Mouse (Mus musculus): ENCODE measurements around the gene Ywhab.

Ywhab gene

DNA sequence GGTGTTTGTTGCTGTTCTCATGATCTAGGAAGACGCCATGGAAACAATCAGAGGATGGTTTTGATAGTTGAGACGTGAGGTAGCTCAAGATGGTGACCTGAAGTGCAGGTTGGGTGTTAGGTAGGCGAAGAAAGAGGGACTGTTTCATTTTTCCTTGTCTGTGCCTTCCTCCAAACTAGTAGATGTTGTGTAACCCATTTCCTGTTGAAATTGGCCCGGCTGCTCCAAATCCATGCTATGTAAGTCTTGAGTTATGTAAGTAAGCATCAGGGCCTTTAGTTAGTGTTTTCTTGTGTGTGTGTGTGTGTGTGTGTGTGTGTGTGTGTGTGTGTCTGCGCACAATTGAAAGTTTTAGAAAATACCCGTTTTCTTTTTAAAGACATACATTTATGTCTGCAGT is 14.5 kb downstream of the Ywhab start:
- DNase-seq (ENCODE audit: low spot score), result no peak

DNA sequence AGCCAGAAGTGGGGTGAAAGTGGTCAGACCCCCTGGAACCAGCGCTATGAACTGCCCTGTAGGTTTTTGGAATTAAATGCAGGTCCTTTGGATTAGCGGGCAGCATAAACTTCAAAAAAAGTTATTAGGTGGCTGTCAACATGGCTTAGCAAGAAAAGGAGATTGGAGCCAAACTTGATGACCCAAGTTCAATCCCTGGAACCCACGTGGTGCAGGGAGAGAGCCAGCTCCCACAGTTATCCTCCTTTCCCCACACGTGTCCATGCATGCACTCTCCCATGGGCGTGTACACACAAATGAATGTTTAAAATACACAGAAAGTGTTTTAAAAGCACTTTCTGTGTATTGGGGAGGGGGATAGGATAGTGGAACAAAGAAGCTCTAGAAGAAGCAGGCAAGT is 15.7 kb downstream of the Ywhab start:
- DNase-seq (ENCODE audit: low spot score), result no peak

DNA sequence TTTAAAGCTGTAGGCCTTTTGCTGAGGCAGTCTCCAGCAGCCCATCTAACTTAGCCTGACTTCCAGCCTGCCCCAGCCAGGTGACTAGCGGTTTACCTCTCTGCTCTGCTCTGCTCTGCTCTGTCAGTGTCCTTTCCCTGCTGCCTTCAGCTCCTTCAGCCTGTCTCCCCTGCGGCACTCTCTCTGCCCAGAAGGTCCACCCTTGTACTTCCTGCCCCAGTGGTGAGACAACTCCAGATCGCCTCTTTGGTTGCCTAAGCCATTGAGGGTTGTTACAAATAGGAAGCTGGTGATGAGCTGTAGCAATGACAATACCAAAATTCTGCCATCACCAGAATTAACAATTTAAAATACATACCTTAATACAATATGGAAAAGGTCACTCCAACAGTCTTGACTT is 16.2 kb downstream of the Ywhab start:
- DNase-seq (ENCODE audit: low spot score), result no peak

- no peak for DNase-seq (ENCODE audit: low spot score)
These were observed 20.5 kb downstream of the Ywhab start for GRCm38 (mm10) chr2:164015304-164015703.

DNA sequence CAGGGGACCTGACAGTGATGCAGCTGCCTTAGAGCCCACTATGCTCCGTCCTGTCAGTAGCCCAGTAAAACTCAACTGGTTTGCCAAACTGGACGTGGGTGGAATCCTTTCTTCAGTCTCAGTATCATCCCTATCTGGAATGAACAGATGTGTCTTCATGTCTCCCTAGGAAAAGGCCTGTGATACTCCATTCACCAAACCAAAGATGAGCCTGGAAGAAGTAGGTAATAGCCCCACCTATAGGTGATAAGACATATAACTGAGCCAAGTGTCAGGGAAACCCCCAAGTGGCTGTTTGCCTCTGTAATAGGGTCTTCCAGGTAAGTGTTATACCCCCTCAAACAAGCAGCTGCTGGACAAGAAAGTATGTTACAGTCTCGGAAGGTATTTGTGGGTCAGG is 24.1 kb downstream of the Ywhab start:
- DNase-seq (ENCODE audit: low spot score), result no peak

DNA sequence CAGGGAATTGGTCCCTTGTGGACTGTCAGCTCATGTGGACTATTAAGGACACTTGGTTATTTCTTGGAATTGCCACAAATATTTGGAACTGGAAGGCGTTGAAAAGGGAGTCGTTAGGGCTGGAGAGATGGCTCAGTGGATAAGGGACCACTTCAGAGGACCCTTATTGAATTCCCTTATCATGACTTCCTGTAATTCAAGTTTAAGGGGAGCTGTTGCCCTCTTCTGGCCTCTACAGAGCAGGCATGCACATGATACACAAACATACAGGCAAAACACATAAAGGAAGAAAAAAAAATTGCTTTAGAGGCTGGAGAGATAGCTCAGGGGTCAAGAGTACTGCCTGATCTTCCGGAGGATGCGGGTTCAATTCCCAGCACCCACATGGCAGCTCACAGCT is 25.2 kb downstream of the Ywhab start:
- DNase-seq (ENCODE audit: low spot score), result no peak

GRCm38 (mm10) chr2:164022104-164022503 is 27.3 kb downstream of the Ywhab start:
- DNase-seq (ENCODE audit: low spot score), result no peak

- DNase-seq (ENCODE audit: low spot score), result no peak
These were observed 30.4 kb downstream of the Ywhab start, which contains the start of gene Pabpc1l for GRCm38 (mm10) chr2:164025150-164025549. Gene Pabpc1l (plus strand): TSS chr2:164025450.

GRCm38 (mm10) chr2:164031147-164031546 is 36.4 kb downstream of the Ywhab start:
- DNase-seq (ENCODE audit: low spot score), result no peak

GRCm38 (mm10) chr2:164032973-164033372 is 38.2 kb downstream of the Ywhab start:
- no peak for DNase-seq (ENCODE audit: low spot score)

GRCm38 (mm10) chr2:164036520-164037019 is 41.8 kb downstream of the Ywhab start:
- no peak for DNase-seq (ENCODE audit: low spot score)

DNA sequence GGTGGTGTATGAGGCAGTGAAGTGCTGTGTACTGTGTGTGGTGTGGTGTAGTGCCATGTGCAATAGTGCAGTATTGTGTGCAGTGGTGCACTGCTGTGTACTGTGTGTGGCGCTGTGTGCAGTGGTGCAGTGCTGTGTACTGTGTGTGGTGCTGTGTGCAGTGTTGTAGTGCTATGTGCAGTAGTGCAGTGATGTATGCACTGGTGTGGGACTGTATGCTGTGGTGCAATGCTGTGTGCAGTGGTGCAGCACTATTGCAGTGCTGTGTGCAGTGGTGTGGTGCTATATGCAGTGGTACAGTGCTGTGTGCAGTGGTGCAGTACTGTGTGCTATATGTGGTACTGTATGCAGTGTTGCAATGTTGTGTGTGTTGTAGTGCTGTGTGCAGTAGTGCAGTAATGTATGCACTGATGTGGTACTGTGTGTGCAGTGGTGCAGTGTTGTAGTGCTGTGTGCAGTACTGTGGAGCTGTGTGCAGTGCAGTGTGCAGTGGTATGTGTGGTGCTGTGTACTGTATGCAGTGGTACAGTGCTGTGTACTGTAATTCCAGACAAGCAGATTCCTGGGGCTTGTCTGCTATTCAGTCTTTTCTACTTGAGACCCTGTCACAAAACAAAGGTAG is 43.8 kb downstream of the Ywhab start:
- DNase-seq (ENCODE audit: low spot score), result no peak

GRCm38 (mm10) chr2:164040949-164041348 is 46.2 kb downstream of the Ywhab start:
- DNase-seq (ENCODE audit: low spot score), result no peak

GRCm38 (mm10) chr2:164041523-164041922 is 46.8 kb downstream of the Ywhab start:
- DNase-seq (ENCODE audit: low spot score), result no peak

GRCm38 (mm10) chr2:164047197-164047690 is 52.5 kb downstream of the Ywhab start:
- DNase-seq (ENCODE audit: low spot score), result peak; percentile 5

DNA sequence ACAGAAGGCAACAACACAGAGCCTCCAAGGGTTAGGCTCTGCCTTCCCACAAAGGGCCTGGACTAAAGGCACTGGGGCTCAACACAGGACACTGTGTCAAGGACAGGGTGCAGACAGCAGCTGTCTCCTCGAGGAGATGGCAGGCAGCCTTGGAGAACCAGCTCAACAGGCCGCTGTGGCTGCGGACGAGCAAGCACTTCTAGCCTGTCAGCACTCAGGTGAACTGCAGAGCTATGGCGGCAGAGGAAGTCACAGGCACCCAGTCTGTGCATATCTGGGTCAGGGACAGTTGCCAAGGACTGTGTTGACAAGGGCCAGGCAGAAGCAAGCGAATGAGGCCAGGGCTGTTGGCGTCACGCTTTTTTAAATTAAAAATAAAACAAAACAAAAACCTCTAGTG is 59.0 kb downstream of the Ywhab start:
- no peak for DNase-seq (ENCODE audit: low spot score)

DNA sequence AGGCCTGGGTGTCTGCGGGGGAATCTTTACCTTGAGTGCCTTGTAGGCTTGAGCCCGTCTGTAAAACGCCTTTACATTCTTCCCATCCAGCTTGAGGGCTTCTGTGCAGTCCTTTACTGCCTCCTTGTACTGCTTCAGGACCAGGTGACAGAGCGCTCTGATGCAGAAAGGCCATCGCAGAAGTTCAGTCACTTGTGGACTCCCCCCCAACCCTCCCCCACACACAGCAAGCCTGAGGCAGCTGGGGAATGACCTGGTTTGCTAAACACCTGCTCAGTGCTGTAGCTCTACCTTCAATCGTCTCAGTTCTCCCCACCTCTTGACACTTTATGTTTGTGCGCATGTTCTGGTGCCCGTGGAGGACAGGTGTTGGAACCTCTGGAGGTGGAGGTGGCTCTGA is 59.9 kb downstream of the Ywhab start:
- no peak for DNase-seq (ENCODE audit: low spot score)

- DNase-seq (ENCODE audit: low spot score), result no peak
These were observed 65.0 kb downstream of the Ywhab start for GRCm38 (mm10) chr2:164059634-164060235.
